Mouse (Mus musculus): ENCODE results near the gene Zfyve26. TPM values are rescaled to one million over a fixed set of nuclear protein-coding genes. Genes with fewer than 3 reads are reported as not detected.
"Not testable (repeated sequence)": the region's sequence is repeated elsewhere in the genome, so short reads cannot be mapped to it uniquely, and the experiment has no call there.

Zfyve26 gene
- polyA plus RNA-seq, 1 experiment from 2014 or later: 4.8 TPM

- peak overlapping the region; percentile 70 for H3K9ac ChIP-seq (replicated peaks)
- peaks cover 15% of the 10 kb centered on the region for H3K4me1 ChIP-seq (ENCODE audit: insufficient read depth)
- 5% methylated on average over 14 of the region's 14 CpGs for WGBS (ENCODE audit: insufficient replicate concordance)
- H3K4me2 ChIP-seq (ENCODE audit: low read depth, low read length): peak overlapping the region; percentile 93
- peaks cover 20% of the 10 kb centered on the region for H3K36me3 ChIP-seq (replicated peaks; ENCODE audit: insufficient read depth, low read length)
- no peaks in the 10 kb centered on the region for H3K9me3 ChIP-seq (ENCODE audit: low read length)
- ATAC-seq (peak; percentile 82), DNase-seq (peak; percentile 85)
- H3K27ac ChIP-seq (ENCODE audit: low read depth): peak overlapping the region; percentile 80
- peak overlapping the region; percentile 74 for H3K4me3 ChIP-seq (ENCODE audit: low read depth, low read length)
- H3K27me3 ChIP-seq (ENCODE audit: insufficient read depth, low read length): no peaks in the 10 kb centered on the region
- TF ChIP-seq CTCF (IDR thresholded peaks at IDR 0.05; ENCODE audit: low read depth): peak; percentile 71
- TF ChIP-seq EP300 (IDR thresholded peaks at IDR 0.05; ENCODE audit: low read depth): 0 out of 2 replicates have a peak, but pooled peaks have one; percentile 18
Observed at GRCm38 (mm10) chr12:79191701-79192100, 104.4 kb downstream of the Zfyve26 start.

- Histone ChIP-seq H3K9me3 (ENCODE audit: low read length) (no peaks in the 10 kb centered on the region), H3K4me2 (ENCODE audit: low read depth, low read length) (peak overlapping the region; percentile 93), H3K36me3 (replicated peaks; ENCODE audit: insufficient read depth, low read length) (peaks cover 26% of the 10 kb centered on the region), H3K4me1 (ENCODE audit: insufficient read depth) (peaks cover 15% of the 10 kb centered on the region), H3K9ac (replicated peaks) (peak overlapping the region; percentile 70), H3K27ac (ENCODE audit: low read depth) (peak overlapping the region; percentile 80), H3K4me3 (ENCODE audit: low read depth, low read length) (peak overlapping the region; percentile 74), H3K27me3 (ENCODE audit: insufficient read depth, low read length) (no peaks in the 10 kb centered on the region)
- peak; percentile 82 for DNase-seq
- WGBS (ENCODE audit: insufficient replicate concordance): 1% methylated on average over 18 of the region's 18 CpGs
- peak; percentile 95 for ATAC-seq
- TF ChIP-seq CTCF (IDR thresholded peaks at IDR 0.05; ENCODE audit: low read depth) (peak; percentile 40; the same call in 1 of the 2 replicates), EP300 (IDR thresholded peaks at IDR 0.05; ENCODE audit: low read depth) (no peak)
Observed at GRCm38 (mm10) chr12:79190931-79191673, 105.0 kb downstream of the Zfyve26 start.

GRCm38 (mm10) chr12:79185160-79185559, 110.9 kb downstream of the Zfyve26 start:
- not testable (repeated sequence) for DNase-seq; H3K4me1 ChIP-seq (ENCODE audit: insufficient read depth); H3K9me3 ChIP-seq (ENCODE audit: low read length); H3K27me3 ChIP-seq (ENCODE audit: insufficient read depth, low read length); H3K4me2 ChIP-seq (ENCODE audit: low read depth, low read length); H3K9ac ChIP-seq (replicated peaks); ATAC-seq; H3K27ac ChIP-seq (ENCODE audit: low read depth); H3K4me3 ChIP-seq (ENCODE audit: low read depth, low read length)
- 83% methylated on average over 5 of the region's 6 CpGs for WGBS (ENCODE audit: insufficient replicate concordance)
- peaks cover 69% of the 10 kb centered on the region for H3K36me3 ChIP-seq (replicated peaks; ENCODE audit: insufficient read depth, low read length)

Other genes starting within 250 kb of the Zfyve26 start
- gene Pigh, start 206.7 kb downstream of the Zfyve26 start, polyA plus RNA-seq (2015; fragmentation: Nextera tagmentation; extraction: Ambion mirVana): 4.6 and 4.9 TPM in 2 replicates
- 0.92 and 1.3 TPM in 2 replicates for gene Arg2, start 165.5 kb downstream of the Zfyve26 start, polyA plus RNA-seq (2015; fragmentation: Nextera tagmentation; extraction: Ambion mirVana)
- gene Vti1b, start 123.6 kb downstream of the Zfyve26 start, polyA plus RNA-seq (2015; fragmentation: Nextera tagmentation; extraction: Ambion mirVana): 40.9 and 43.5 TPM in 2 replicates
- gene Rdh11, start 104.0 kb downstream of the Zfyve26 start, polyA plus RNA-seq (2015; fragmentation: Nextera tagmentation; extraction: Ambion mirVana): 8.0 and 8.8 TPM in 2 replicates
- gene Rdh12, start 87.4 kb downstream of the Zfyve26 start, polyA plus RNA-seq (2015; fragmentation: Nextera tagmentation; extraction: Ambion mirVana): 1.6 and 1.8 TPM in 2 replicates
- 2.5 TPM in 2 replicates for gene Rad51b, start 978 bp upstream of the Zfyve26 start, polyA plus RNA-seq (2015; fragmentation: Nextera tagmentation; extraction: Ambion mirVana)

All from liver, postnatal 0 days (tissue).